Mouse (Mus musculus) CH12.LX (cell line): Measurements from ENCODE around the gene Ramp1. TPM values are rescaled to one million over a fixed set of nuclear protein-coding genes. Genes with fewer than 3 reads are reported as not detected.

ENCODE experiments used
- DNase-seq: peaks from one replicate; pipeline ENCODE4 v3.0.0-alpha.2; 2013; ENCODE audit errors: extremely low read depth
- H3K27ac ChIP-seq: 2 replicates; pipeline ENCODE4 v1.5.1; 2012; ENCODE audit warnings: low read depth, mild to moderate bottlenecking, control low read depth, moderate library complexity; ENCODE audit not compliant: insufficient read depth
- H3K27me3 ChIP-seq: replicated peaks from 2 replicates; pipeline ENCODE3; 2012; ENCODE audit warnings: inconsistent platforms
- H3K36me3 ChIP-seq, 2 experiments: replicated peaks in 1 of 2; 2 replicates each; pipeline versions ENCODE3 to v1.6.1; 2012; ENCODE audit warnings: inconsistent platforms in 1 of 2, low read length in 1 of 2, mild to moderate bottlenecking in 1 of 2, mixed read lengths in 1 of 2, moderate library complexity in 1 of 2; ENCODE audit not compliant: control insufficient read depth in 1 of 2, insufficient read depth in 1 of 2
- H3K4me1 ChIP-seq, 2 experiments: 2 replicates each; pipeline ENCODE4 v1.6.1; 2012; ENCODE audit warnings: inconsistent platforms in 1 of 2, moderate library complexity in 1 of 2; ENCODE audit not compliant: insufficient read depth in 2 of 2, control insufficient read depth in 1 of 2
- H3K4me2 ChIP-seq: 2 replicates; pipeline ENCODE4 v1.6.1; 2012; ENCODE audit warnings: low read depth, mild to moderate bottlenecking, control low read depth; ENCODE audit not compliant: poor library complexity, insufficient read depth, severe bottlenecking
- H3K4me3 ChIP-seq, 3 experiments: fragments of 150-350 bp in 1 of 3; sonication (generic) in 1 of 3; replicated peaks in 1 of 3; 2 replicates each; pipeline versions ENCODE3 to v1.5.1; 2011 to 2012; ENCODE audit warnings: low read depth in 2 of 3, low read length in 2 of 3, mild to moderate bottlenecking in 2 of 3, moderate library complexity in 2 of 3, control low read depth in 1 of 3, improper control_type of control experiment in 1 of 3, inconsistent platforms in 1 of 3, mixed read lengths in 1 of 3; ENCODE audit not compliant: poor library complexity in 1 of 3
- H3K79me2 ChIP-seq: replicated peaks from 2 replicates; pipeline ENCODE4 v1.6.1; 2012; ENCODE audit warnings: mild to moderate bottlenecking, moderate library complexity; ENCODE audit not compliant: control insufficient read depth, poor library complexity, insufficient read depth, severe bottlenecking; ENCODE audit errors: extremely low read depth
- H3K9ac ChIP-seq: 2 replicates; pipeline ENCODE4 v1.6.1; 2012; ENCODE audit warnings: low read depth, mild to moderate bottlenecking, control low read depth, moderate library complexity; ENCODE audit not compliant: insufficient read depth
- H3K9me3 ChIP-seq: replicated peaks from 2 replicates; pipeline ENCODE3; 2012; ENCODE audit warnings: low read length, inconsistent platforms, mixed read lengths
- CHD2 ChIP-seq: IDR thresholded peaks from 2 replicates; pipeline ENCODE4 v1.6.1; 2011; ENCODE audit warnings: low read length, improper control_type of control experiment
- E2F4 ChIP-seq: IDR thresholded peaks from 2 replicates; pipeline ENCODE4 v1.6.1; 2011; ENCODE audit warnings: low read depth, low read length, improper control_type of control experiment; ENCODE audit not compliant: insufficient replicate concordance
- ELF1 ChIP-seq: IDR thresholded peaks from 2 replicates; pipeline ENCODE4 v1.6.1; 2014; ENCODE audit warnings: low read depth, mild to moderate bottlenecking, inconsistent platforms, low read length, improper control_type of control experiment
- ETS1 ChIP-seq: conservative IDR thresholded peaks from 2 replicates; pipeline ENCODE4 v1.6.1; 2012; ENCODE audit warnings: low read depth, mild to moderate bottlenecking, inconsistent platforms, low read length, improper control_type of control experiment, moderate library complexity
- GABPA ChIP-seq: IDR thresholded peaks from 2 replicates; pipeline ENCODE4 v1.6.1; 2012; ENCODE audit warnings: low read depth, low read length, improper control_type of control experiment, inconsistent platforms; ENCODE audit not compliant: insufficient replicate concordance
- HCFC1 ChIP-seq: IDR thresholded peaks from 2 replicates; pipeline ENCODE4 v1.6.1; 2012; ENCODE audit warnings: low read depth, mild to moderate bottlenecking, inconsistent platforms, low read length, improper control_type of control experiment
- IRF4 ChIP-seq: IDR thresholded peaks from 2 replicates; pipeline ENCODE4 v1.6.1; 2014; ENCODE audit warnings: low read depth, mild to moderate bottlenecking, inconsistent platforms, low read length, improper control_type of control experiment
- JUN ChIP-seq: IDR thresholded peaks from 2 replicates; pipeline ENCODE4 v1.6.1; 2011; ENCODE audit warnings: low read depth, mild to moderate bottlenecking, low read length, improper control_type of control experiment, moderate library complexity; ENCODE audit not compliant: insufficient read depth
- KAT2A ChIP-seq: IDR thresholded peaks from 2 replicates; pipeline ENCODE4 v1.6.1; 2012; ENCODE audit warnings: low read length, improper control_type of control experiment, inconsistent platforms; ENCODE audit not compliant: insufficient replicate concordance
- MAFK ChIP-seq: IDR thresholded peaks from 2 replicates; pipeline ENCODE4 v1.6.1; 2011; ENCODE audit warnings: low read length, improper control_type of control experiment; ENCODE audit not compliant: insufficient replicate concordance
- MAX ChIP-seq: IDR thresholded peaks from 2 replicates; pipeline ENCODE4 v1.6.1; 2011; ENCODE audit warnings: low read length, improper control_type of control experiment
- MAZ ChIP-seq: IDR thresholded peaks from 2 replicates; pipeline ENCODE4 v1.6.1; 2012; ENCODE audit warnings: low read depth, mild to moderate bottlenecking, inconsistent platforms, low read length, improper control_type of control experiment, moderate library complexity
- MXI1 ChIP-seq: IDR thresholded peaks from 2 replicates; pipeline ENCODE4 v1.6.1; 2011; ENCODE audit warnings: mild to moderate bottlenecking, low read depth, low read length, improper control_type of control experiment
- NRF1 ChIP-seq: IDR thresholded peaks from 2 replicates; pipeline ENCODE4 v1.6.1; 2014; ENCODE audit warnings: low read depth, mild to moderate bottlenecking, inconsistent platforms, low read length, improper control_type of control experiment, moderate library complexity
- PAX5 ChIP-seq: IDR thresholded peaks from 2 replicates; pipeline ENCODE4 v1.6.1; 2012; ENCODE audit warnings: low read length, inconsistent platforms, mixed read lengths
- POLR2AphosphoS2 ChIP-seq: IDR thresholded peaks from 2 replicates; pipeline ENCODE4 v1.6.1; 2011; ENCODE audit warnings: low read depth, low read length, improper control_type of control experiment
- RAD21 ChIP-seq: IDR thresholded peaks from 2 replicates; pipeline ENCODE4 v1.6.1; 2011; ENCODE audit warnings: low read depth, mild to moderate bottlenecking, low read length, improper control_type of control experiment, moderate library complexity
- RCOR1 ChIP-seq: conservative IDR thresholded peaks from 2 replicates; pipeline ENCODE4 v1.6.1; 2012; ENCODE audit warnings: low read depth, mild to moderate bottlenecking, inconsistent platforms, low read length, improper control_type of control experiment
- TCF12 ChIP-seq: IDR thresholded peaks from 2 replicates; pipeline ENCODE4 v1.6.1; 2014; ENCODE audit warnings: low read depth, mild to moderate bottlenecking, inconsistent platforms, low read length, improper control_type of control experiment
- UBTF ChIP-seq: IDR thresholded peaks from 2 replicates; pipeline ENCODE4 v1.6.1; 2012; ENCODE audit warnings: low read depth, mild to moderate bottlenecking, inconsistent platforms, low read length, improper control_type of control experiment, moderate library complexity
- USF1 ChIP-seq: IDR thresholded peaks from 2 replicates; pipeline ENCODE4 v1.6.1; 2014; ENCODE audit warnings: low read depth, mild to moderate bottlenecking, inconsistent platforms, low read length, improper control_type of control experiment
- ZC3H11A ChIP-seq: IDR thresholded peaks from 2 replicates; pipeline ENCODE4 v1.6.1; 2012; ENCODE audit warnings: low read depth, mild to moderate bottlenecking, inconsistent platforms, low read length, improper control_type of control experiment
- ZKSCAN1 ChIP-seq: IDR thresholded peaks from 2 replicates; pipeline ENCODE4 v1.6.1; 2012; ENCODE audit warnings: low read depth, inconsistent platforms, low read length, improper control_type of control experiment, borderline replicate concordance
- ZMIZ1 ChIP-seq: IDR thresholded peaks from 2 replicates; pipeline ENCODE4 v1.6.1; 2012; ENCODE audit warnings: low read depth, mild to moderate bottlenecking, inconsistent platforms, low read length, improper control_type of control experiment
- ZNF384 ChIP-seq: IDR thresholded peaks from 2 replicates; pipeline ENCODE4 v1.6.1; 2012; ENCODE audit warnings: low read depth, low read length, improper control_type of control experiment, inconsistent platforms
- dilution Hi-C: fragments of 300-500 bp; cut with MboI; formaldehyde crosslinking; loops from 2 replicates; pipeline ENCODE4 v1.14.3; 2020; ENCODE audit warnings: low sequenced_read_pairs; ENCODE audit not compliant: extremely low pct_unique_long_range_greater_than_20kb, extremely low pct_ligation_motif_present
- in situ Hi-C: fragments of 300-500 bp; cut with MboI; formaldehyde crosslinking; loops from 3 replicates; pipeline ENCODE4 v1.14.3; 2019; ENCODE audit warnings: low sequenced_read_pairs, low pct_ligation_motif_present, low pct_unique_long_range_greater_than_20kb, mixed read lengths
- polyA plus RNA-seq: library from polyadenylated mRNA; unstranded; fragments of >175 nt; gene quantifications from 2 replicates; pipeline ENCODE4 v1.2.1, GENCODE M21; 2012; ENCODE audit warnings: low read depth; ENCODE audit not compliant: insufficient read length
- total RNA-seq, 2 experiments: library from RNA; depleted of rRNA; stranded (reverse); fragments of 300-350 nt in 1 of 2; fragments of >200 nt in 1 of 2; gene quantifications; 2 replicates each; pipeline ENCODE4 v1.2.3; 2012 to 2014

Ramp1 gene
- total and polyA plus RNA-seq, 3 experiments, result not detected

DNA sequence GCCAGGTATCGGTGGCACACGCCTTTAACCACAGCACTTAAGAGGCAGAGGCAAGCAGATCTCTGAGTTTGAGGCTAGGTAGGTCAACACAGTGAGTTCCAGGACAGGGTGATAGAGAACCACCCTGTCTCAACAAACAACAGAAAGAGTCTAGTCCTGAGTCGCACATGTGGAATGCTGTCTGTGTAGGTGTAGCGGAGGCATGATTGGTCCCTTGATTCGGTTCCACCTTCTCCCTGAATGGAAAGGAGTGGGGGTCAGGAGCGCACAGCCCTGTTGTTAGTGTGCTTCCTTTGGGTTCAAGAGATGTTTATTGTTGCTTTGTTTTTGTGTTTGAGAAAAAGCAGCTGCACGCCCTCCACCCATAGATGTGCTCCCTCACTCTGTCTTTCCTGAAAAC, 82.9 kb downstream of the Ramp1 start:
- in situ Hi-C loops (no loop called here), dilution Hi-C loops (no loop called here)

DNA sequence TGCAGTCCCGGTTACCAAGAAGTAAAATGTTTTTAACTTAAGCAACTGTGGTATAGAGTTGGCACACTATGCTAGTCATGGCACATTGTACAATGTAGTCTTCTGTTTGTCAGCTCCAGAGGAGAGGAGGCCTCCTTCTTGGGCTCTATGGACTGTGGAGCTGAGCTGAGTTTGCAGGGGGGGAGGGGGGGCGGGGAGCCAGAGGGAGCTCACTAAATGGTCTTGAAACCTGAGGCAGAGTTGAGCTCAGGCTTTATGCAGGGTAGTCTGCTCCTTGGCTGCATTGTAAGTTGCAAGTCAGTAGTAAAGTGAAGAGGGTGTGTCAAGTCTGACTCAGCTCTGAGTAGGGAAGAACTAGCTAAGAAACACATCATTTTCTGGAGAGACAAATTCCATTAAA, 92.6 kb downstream of the Ramp1 start:
- peaks cover 17 to 63% of the 10 kb centered on the region in 2 experiments for H3K36me3 ChIP-seq
- no peaks in the 10 kb centered on the region for H3K9me3 ChIP-seq
- no peaks in the 10 kb centered on the region for H3K27me3 ChIP-seq
- no peak overlapping the region for H3K4me2 ChIP-seq
- no peaks in the 10 kb centered on the region for H3K4me1 ChIP-seq
- H3K79me2 ChIP-seq, result no peaks in the 10 kb centered on the region
- in situ Hi-C loops, result no loop called here
- no peak for TF ChIP-seq GABPA
- TF ChIP-seq MAFK, result no peak
- TF ChIP-seq KAT2A, result no peak
- TF ChIP-seq POLR2AphosphoS2, result no peak
- TF ChIP-seq RAD21, result no peak
- no peak for TF ChIP-seq ZNF384
- TF ChIP-seq USF1, result no peak
- no peak for TF ChIP-seq MXI1
- TF ChIP-seq ZC3H11A, result no peak
- TF ChIP-seq ETS1, result no peak
- no peak for TF ChIP-seq PAX5
- TF ChIP-seq ZKSCAN1, result no peak
- H3K4me3 ChIP-seq, result no peak overlapping the region
- no peak for DNase-seq
- dilution Hi-C loops, result no loop called here
- H3K9ac ChIP-seq, result no peak overlapping the region
- no peak overlapping the region for H3K27ac ChIP-seq

More for the DNA sequence above, 82.9 kb downstream of the Ramp1 start:
- peaks cover 0 to 22% of the 10 kb centered on the region in 2 experiments; a peak in 2 of 4 replicates for H3K4me1 ChIP-seq
- TF ChIP-seq ELF1, result no peak
- no peak for TF ChIP-seq CHD2
- TF ChIP-seq JUN, result no peak
- no peak for TF ChIP-seq E2F4
- TF ChIP-seq MAFK, result no peak
- no peak for TF ChIP-seq NRF1
- no peak for TF ChIP-seq ZMIZ1
- no peak for TF ChIP-seq UBTF
- TF ChIP-seq KAT2A, result no peak
- TF ChIP-seq HCFC1, result no peak
- no peak for TF ChIP-seq MAZ
- no peak for TF ChIP-seq RCOR1
- TF ChIP-seq TCF12, result no peak
- TF ChIP-seq IRF4, result no peak
- no peak for TF ChIP-seq MAX
- TF ChIP-seq, all 38 proteins: peak for 0
- peaks cover 11 to 61% of the 10 kb centered on the region in 2 experiments for H3K36me3 ChIP-seq
- H3K9me3 ChIP-seq, result no peaks in the 10 kb centered on the region
- no peak overlapping the region for H3K4me2 ChIP-seq
- no peak overlapping the region for H3K4me3 ChIP-seq
- H3K27ac ChIP-seq, result no peak overlapping the region
- no peak overlapping the region for H3K9ac ChIP-seq
- DNase-seq, result no peak
- no peaks in the 10 kb centered on the region for H3K27me3 ChIP-seq
- H3K79me2 ChIP-seq, result peaks cover 7% of the 10 kb centered on the region
